In genomic region chr7:90312151-90312883, GRCm38 (mm10) we compare ENCODE assay signal across 17 mouse cellular contexts. TPM values are rescaled to one million over a fixed set of nuclear protein-coding genes. Genes with fewer than 3 reads are reported as not detected.
DNase-seq lines count a peak whose midpoint lies in the region; ATAC-seq lines count a peak whose summit lies in the region.
"Had no signal": no experiment of that assay in that cellular context is flagged by ENCODE, and none has a peak within 500 bp of the region (broad histone marks: within the 10 kb centered on the region; RNA-seq: fewer than 3 reads in every experiment).

No protein-coding gene starts in this region.

- WGBS in limb, embryonic 13.5 days, result 42% methylated on average over 7 of the region's 7 CpGs
- WGBS in limb, embryonic 10.5 days, result 62% methylated on average over 7 of the region's 7 CpGs

- no peak overlapping the region for H3K27ac ChIP-seq in limb, embryonic 13.5 days
- no peak overlapping the region for H3K27ac ChIP-seq in limb, embryonic 10.5 days
- H3K27ac ChIP-seq: forebrain, embryonic 15.5 days; heart, embryonic 15.5 days; kidney, embryonic 15.5 days; macrophage had no signal

- H3K27me3 ChIP-seq in limb, embryonic 13.5 days, result no peaks in the 10 kb centered on the region
- H3K27me3 ChIP-seq in limb, embryonic 10.5 days (ENCODE audit: low read depth, poor library complexity, severe bottlenecking), result no peaks in the 10 kb centered on the region
- H3K27me3 ChIP-seq: forebrain, embryonic 15.5 days; heart, embryonic 15.5 days; kidney, embryonic 15.5 days had no signal

- no peak overlapping the region for H3K9ac ChIP-seq in limb, embryonic 13.5 days
- H3K9ac ChIP-seq: forebrain, embryonic 15.5 days; heart, embryonic 15.5 days; kidney, embryonic 15.5 days had no signal

- H3K9me3 ChIP-seq in limb, embryonic 13.5 days, result no peaks in the 10 kb centered on the region
- no peaks in the 10 kb centered on the region for H3K9me3 ChIP-seq in limb, embryonic 10.5 days (replicated peaks)
- H3K9me3 ChIP-seq: forebrain, embryonic 15.5 days; heart, embryonic 15.5 days; kidney, embryonic 15.5 days had no signal

- H3K4me1 ChIP-seq in limb, embryonic 13.5 days, result no peaks in the 10 kb centered on the region
- no peaks in the 10 kb centered on the region for H3K4me1 ChIP-seq in limb, embryonic 10.5 days
- H3K4me1 ChIP-seq: forebrain, embryonic 15.5 days; kidney, embryonic 15.5 days had no signal

- peak; percentile 24; the same call in 1 of the 2 replicates for ATAC-seq in limb, embryonic 13.5 days (ENCODE audit: low FRiP score, low read depth)
- ATAC-seq: forebrain, embryonic 15.5 days had no signal

- H3K4me2 ChIP-seq in limb, embryonic 13.5 days (replicated peaks), result no peak overlapping the region
- H3K4me2 ChIP-seq: forebrain, embryonic 15.5 days; heart, embryonic 15.5 days; kidney, embryonic 15.5 days had no signal

- H3K4me3 ChIP-seq in limb, embryonic 13.5 days, result no peak overlapping the region
- H3K4me3 ChIP-seq in limb, embryonic 10.5 days, result no peak overlapping the region
- H3K4me3 ChIP-seq: forebrain, embryonic 15.5 days; heart, embryonic 15.5 days; kidney, embryonic 15.5 days had no signal

- H3K36me3 ChIP-seq in limb, embryonic 13.5 days, result no peaks in the 10 kb centered on the region
- H3K36me3 ChIP-seq in limb, embryonic 10.5 days, result no peaks in the 10 kb centered on the region
- H3K36me3 ChIP-seq: forebrain, embryonic 15.5 days; heart, embryonic 15.5 days; kidney, embryonic 15.5 days had no signal

- DNase-seq in limb, embryonic 10.5 days (ENCODE audit: low spot score), result no peak
- DNase-seq in T-cell, adult 2 months (ENCODE audit: low spot score), result peak; percentile 26
- peak; percentile 48 for DNase-seq in induced T-regulatory cell, adult 2 months (ENCODE audit: low read depth)
- peak; percentile 18 to 30 for DNase-seq in natural killer cell, adult 2 months (ENCODE audit: low spot score in 2 of 2)
- DNase-seq in layer of hippocampus, adult 18-20 months (ENCODE audit: low spot score in 2 of 2), result no peak
- no peak for DNase-seq in ovary, postnatal 10 days (ENCODE audit: low spot score)
- DNase-seq: adrenal gland, postnatal 14 days; cerebellum, adult 11-12 months; right cerebral cortex, adult 18-20 months; thymus, adult 18-20 months had no signal

RNA-seq across cellular contexts. Expression of gene Sytl2, which starts 10.3 kb away (rescaled TPM):
- 13.8 and 16.0 TPM in 2 replicates for polyA plus RNA-seq in limb, embryonic 13.5 days (2015; fragmentation: Nextera tagmentation; extraction: Ambion mirVana)
- polyA plus RNA-seq in limb, embryonic 10.5 days (2016; fragmentation: Nextera tagmentation; extraction: Ambion mirVana), result 1.3 and 2.7 TPM in 2 replicates
- total RNA-seq in layer of hippocampus, adult 18-20 months (2021), result 10 to 100 TPM; 32.9 to 35.8 TPM

RNA-seq across cellular contexts. Expression of gene Ccdc83, which starts 46.7 kb away (rescaled TPM):
- not detected in 2 replicates for polyA plus RNA-seq in limb, embryonic 13.5 days (2015; fragmentation: Nextera tagmentation; extraction: Ambion mirVana)
- not detected in 2 replicates for polyA plus RNA-seq in limb, embryonic 10.5 days (2016; fragmentation: Nextera tagmentation; extraction: Ambion mirVana)
- total RNA-seq in layer of hippocampus, adult 18-20 months (2021), result not detected
- total RNA-seq: adrenal gland, postnatal 14 days; left cerebral cortex, postnatal 25 days had no signal
- polyA plus RNA-seq: embryonic facial prominence, embryonic 11.5 days; forebrain, embryonic 15.5 days; heart, embryonic 15.5 days; kidney, embryonic 15.5 days; macrophage had no signal

Comparison
In these comparisons a context has a peak if more than half of its experiments do, and no peak if none do; other contexts are left out.
1. DNase-seq: peak in T-cell, adult 2 months (single experiment), induced T-regulatory cell, adult 2 months (single experiment) and natural killer cell, adult 2 months (2 of 2); none in limb, embryonic 10.5 days (single experiment), layer of hippocampus, adult 18-20 months (0 of 2) and ovary, postnatal 10 days (single experiment).